Mouse (Mus musculus): ENCODE results near the gene Entpd2.

DNA sequence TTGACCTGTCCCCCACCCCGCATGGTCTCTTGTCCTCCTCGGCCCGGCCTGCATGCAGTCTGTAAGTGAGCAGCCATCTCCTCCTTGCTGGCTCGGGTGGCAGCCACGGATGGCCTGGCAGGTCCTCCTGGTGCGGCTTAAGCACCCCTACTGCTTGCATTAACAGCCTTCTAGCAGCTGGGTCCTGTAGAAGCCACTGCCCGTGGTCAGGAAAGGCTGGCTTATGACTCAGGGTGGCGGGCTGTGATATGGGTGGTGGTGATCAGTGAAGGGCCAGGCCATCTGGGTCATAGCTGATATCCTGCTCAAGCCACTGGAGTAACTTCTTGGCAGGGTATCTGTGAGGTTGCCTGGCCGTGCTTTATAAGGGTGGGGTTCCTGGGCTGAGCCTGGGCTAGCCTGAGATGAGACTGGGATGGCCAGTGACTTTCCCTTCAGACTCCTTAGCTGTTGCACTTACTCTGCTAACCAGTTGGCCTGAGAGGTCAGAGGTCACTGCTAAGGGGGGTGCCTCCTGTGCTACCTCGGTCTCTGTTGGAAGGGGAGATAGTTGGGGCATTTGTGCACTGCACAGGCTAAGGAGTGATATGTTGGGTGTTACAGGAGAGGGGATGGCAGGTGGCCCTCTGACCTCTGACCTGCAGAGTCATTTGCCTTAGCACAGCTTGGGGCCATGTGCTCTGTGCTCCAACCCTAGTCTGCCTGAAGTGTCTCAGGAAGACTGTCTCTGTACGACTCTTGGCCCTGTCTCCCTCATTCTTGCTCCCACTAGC lies 36.8 kb downstream of the Entpd2 start:
- TF ChIP-seq CTCF (IDR thresholded peaks at IDR 0.05; ENCODE audit: control insufficient read depth, insufficient read depth, insufficient replicate concordance, low read depth, low read length): no peak
- no peak for TF ChIP-seq POLR2A (IDR thresholded peaks at IDR 0.05; ENCODE audit: control insufficient read depth, low read depth, low read length)
